Mouse (Mus musculus) ES-Bruce4 (cell line): ENCODE results near the gene Fhit.

ENCODE experiments used
- CTCF ChIP-seq: IDR thresholded peaks from one replicate; pipeline ENCODE4 v1.8.1; 2011; ENCODE audit warnings: low read depth, low read length
- POLR2A ChIP-seq: IDR thresholded peaks from one replicate; pipeline ENCODE4 v1.8.1; 2011; ENCODE audit warnings: low read length; ENCODE audit not compliant: insufficient read depth

DNA sequence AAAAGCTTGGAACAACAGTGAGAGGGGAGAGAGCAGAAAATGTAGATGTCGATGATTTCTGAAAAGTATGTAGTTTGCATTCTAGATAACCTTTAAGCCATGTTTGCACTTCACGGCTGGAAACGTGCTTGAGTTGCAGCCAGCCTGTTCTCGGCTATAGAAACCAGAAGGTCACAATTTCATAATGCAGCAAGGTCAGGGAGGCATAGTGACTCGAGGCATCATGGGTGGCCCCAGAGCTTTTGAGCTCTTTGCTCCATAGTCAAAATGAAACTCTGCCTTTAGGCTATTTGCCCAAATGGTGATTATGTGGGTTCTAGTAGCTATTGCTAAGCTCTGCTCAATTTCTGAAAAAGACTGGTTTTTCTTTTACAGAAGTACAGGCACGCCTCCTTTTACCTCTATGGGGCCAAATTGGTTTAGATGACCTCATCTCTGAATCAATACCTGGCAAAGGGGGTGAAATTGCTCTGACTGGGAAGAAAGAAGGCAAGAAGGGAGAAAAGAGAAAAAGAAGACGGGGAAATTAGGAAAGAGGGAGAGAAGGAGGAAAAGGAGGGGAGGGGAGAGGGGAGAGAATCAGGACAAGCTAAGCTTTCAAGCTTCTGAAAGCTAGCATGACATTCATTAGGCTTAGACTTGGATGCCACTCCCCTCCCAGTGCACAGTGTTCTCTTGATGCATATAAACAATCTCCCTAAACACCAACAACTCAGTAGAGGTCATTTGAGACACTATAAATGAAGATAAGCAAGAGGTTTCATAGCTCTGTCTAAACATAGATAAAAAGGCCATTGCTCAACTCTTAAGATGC lies 1148.6 kb downstream of the Fhit start:
- TF ChIP-seq CTCF (no peak), POLR2A (no peak)
